Mouse (Mus musculus) thymus, adult 18-20 months (tissue): Measurements from ENCODE around the gene Acvrl1.

Source experiments
- DNase-seq, 2 experiments: peaks; one replicate each; pipeline ENCODE4 v3.0.0; 2022; ENCODE audit warnings: mixed read lengths in 2 of 2

Acvrl1 gene

GRCm38 (mm10) chr15:101144176-101144575, 15.9 kb downstream of the Acvrl1 start:
- DNase-seq, result no peak

- DNase-seq, result no peak
Observed at GRCm38 (mm10) chr15:101144779-101145178, 16.5 kb downstream of the Acvrl1 start.

- peak; percentile 92 to 93 for DNase-seq
Observed at GRCm38 (mm10) chr15:101145424-101146099, 17.2 kb downstream of the Acvrl1 start.

GRCm38 (mm10) chr15:101146100-101146965, 18.0 kb downstream of the Acvrl1 start:
- DNase-seq, result no peak

- no peak for DNase-seq
Observed at GRCm38 (mm10) chr15:101147115-101147909, 19.0 kb downstream of the Acvrl1 start.

GRCm38 (mm10) chr15:101147910-101148273, 19.6 kb downstream of the Acvrl1 start:
- no peak for DNase-seq

- DNase-seq, result no peak
Observed at GRCm38 (mm10) chr15:101148604-101149003, 20.3 kb downstream of the Acvrl1 start.

GRCm38 (mm10) chr15:101151409-101152261, 23.3 kb downstream of the Acvrl1 start:
- no peak for DNase-seq

- no peak for DNase-seq
Observed at GRCm38 (mm10) chr15:101154700-101155616, 26.6 kb downstream of the Acvrl1 start.

- no peak for DNase-seq
Observed at GRCm38 (mm10) chr15:101160128-101160527, 31.8 kb downstream of the Acvrl1 start.

- no peak for DNase-seq
Observed at GRCm38 (mm10) chr15:101160591-101160990, 32.3 kb downstream of the Acvrl1 start.

- no peak for DNase-seq
Observed at GRCm38 (mm10) chr15:101161534-101161933, 33.2 kb downstream of the Acvrl1 start.

GRCm38 (mm10) chr15:101163056-101163458, 34.7 kb downstream of the Acvrl1 start:
- no peak for DNase-seq

GRCm38 (mm10) chr15:101163854-101164253, 35.5 kb downstream of the Acvrl1 start:
- no peak for DNase-seq

- DNase-seq, result no peak
Observed at GRCm38 (mm10) chr15:101164291-101164690, 36.0 kb downstream of the Acvrl1 start.

GRCm38 (mm10) chr15:101165658-101166437, 37.5 kb downstream of the Acvrl1 start:
- no peak for DNase-seq

GRCm38 (mm10) chr15:101167553-101167952, 39.2 kb downstream of the Acvrl1 start:
- no peak for DNase-seq

GRCm38 (mm10) chr15:101169910-101170309, 41.6 kb downstream of the Acvrl1 start:
- no peak for DNase-seq

GRCm38 (mm10) chr15:101170413-101170980, 42.2 kb downstream of the Acvrl1 start:
- no peak for DNase-seq

GRCm38 (mm10) chr15:101171272-101171671, 43.0 kb downstream of the Acvrl1 start:
- DNase-seq, result no peak
